Mouse (Mus musculus) embryonic fibroblast, embryonic 13.5 days (primary cell): ENCODE measurements around the gene Sdk1.

Source experiments
- CTCF ChIP-seq: IDR thresholded peaks from 2 replicates; pipeline ENCODE4 v1.5.1; 2011; ENCODE audit warnings: mild to moderate bottlenecking, control low read depth, low read length, moderate library complexity, borderline replicate concordance; ENCODE audit not compliant: insufficient read depth
- POLR2A ChIP-seq: IDR thresholded peaks from 2 replicates; pipeline ENCODE4 v1.6.1; 2011; ENCODE audit warnings: low read depth, mild to moderate bottlenecking, control low read depth, low read length, moderate library complexity

DNA sequence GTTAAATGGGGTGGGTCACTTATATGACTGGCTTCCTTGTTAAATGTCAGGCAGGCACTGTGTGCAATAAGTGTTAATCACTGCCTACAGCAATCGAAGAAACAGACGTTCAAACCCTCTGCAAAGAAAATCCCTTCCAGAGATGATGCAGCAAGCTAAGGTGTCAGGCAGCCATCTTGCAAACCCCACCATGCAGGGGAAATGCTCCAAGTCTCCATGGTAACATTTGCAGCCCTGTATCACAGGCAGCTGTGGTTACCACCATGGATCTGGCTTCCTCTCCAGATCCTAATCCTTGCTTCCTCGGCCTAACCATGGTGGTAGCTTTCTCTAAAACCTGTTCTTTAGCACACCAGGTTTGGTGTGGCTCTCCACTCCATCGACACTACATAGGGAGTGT, 507.5 kb downstream of the Sdk1 start:
- TF ChIP-seq CTCF (no peak), POLR2A (no peak)
